Mouse (Mus musculus) MEL (cell line): ENCODE data around the gene Adam17. TPM values are rescaled to one million over a fixed set of nuclear protein-coding genes. Genes with fewer than 3 reads are reported as not detected.

ENCODE experiments used
- DNase-seq: peaks from one replicate; pipeline ENCODE4 v3.0.0; 2011; ENCODE audit warnings: low read depth, low spot score
- H3K27ac ChIP-seq: 2 replicates; pipeline ENCODE4 v1.5.1; 2012; ENCODE audit warnings: low read depth, mild to moderate bottlenecking, control low read depth, low read length, moderate library complexity; ENCODE audit not compliant: control insufficient read depth
- H3K27me3 ChIP-seq, 2 experiments: fragments of 150-350 bp in 1 of 2; sonication (generic) in 1 of 2; 2 replicates each; pipeline ENCODE4 v1.6.1; 2012; ENCODE audit warnings: low read length in 2 of 2, mild to moderate bottlenecking in 2 of 2, improper control_type of control experiment in 1 of 2, moderate library complexity in 1 of 2; ENCODE audit not compliant: insufficient read depth in 2 of 2, control insufficient read depth in 1 of 2
- H3K36me3 ChIP-seq, 2 experiments: 2 replicates each; pipeline ENCODE4 v1.6.1; 2012 to 2014; ENCODE audit warnings: low read length in 2 of 2, improper control_type of control experiment in 1 of 2, inconsistent platforms in 1 of 2, mild to moderate bottlenecking in 1 of 2; ENCODE audit not compliant: insufficient read depth in 2 of 2, control insufficient read depth in 1 of 2
- H3K4me1 ChIP-seq, 2 experiments: fragments of 150-350 bp in 1 of 2; sonication (generic) in 1 of 2; 2 replicates each; pipeline ENCODE4 v1.6.1; 2012; ENCODE audit warnings: low read length in 2 of 2, improper control_type of control experiment in 1 of 2, mild to moderate bottlenecking in 1 of 2; ENCODE audit not compliant: insufficient read depth in 2 of 2, control insufficient read depth in 1 of 2
- H3K4me3 ChIP-seq, 2 experiments: fragments of 150-350 bp in 1 of 2; sonication (generic) in 1 of 2; 2 replicates each; pipeline ENCODE4 v1.5.1; 2012; ENCODE audit warnings: low read depth in 2 of 2, low read length in 2 of 2, mild to moderate bottlenecking in 2 of 2, moderate library complexity in 2 of 2, control low read depth in 1 of 2, improper control_type of control experiment in 1 of 2; ENCODE audit not compliant: control insufficient read depth in 1 of 2, insufficient read depth in 1 of 2
- H3K79me2 ChIP-seq: 2 replicates; pipeline ENCODE4 v1.6.1; 2012; ENCODE audit warnings: mild to moderate bottlenecking, low read length, moderate library complexity; ENCODE audit not compliant: control insufficient read depth, poor library complexity, insufficient read depth
- H3K9ac ChIP-seq: 2 replicates; pipeline ENCODE4 v1.6.1; 2012; ENCODE audit warnings: low read depth, mild to moderate bottlenecking, control low read depth, low read length, moderate library complexity; ENCODE audit not compliant: control insufficient read depth, poor library complexity, severe bottlenecking
- H3K9me3 ChIP-seq: fragments of 150-350 bp; sonication (generic); replicated peaks from 2 replicates; pipeline ENCODE4 v1.6.1; 2012; ENCODE audit warnings: mild to moderate bottlenecking, low read length, improper control_type of control experiment, moderate library complexity; ENCODE audit not compliant: insufficient read depth
- CHD1 ChIP-seq: IDR thresholded peaks from 2 replicates; pipeline ENCODE4 v1.6.1; 2012; ENCODE audit warnings: low read depth, mild to moderate bottlenecking, inconsistent platforms, low read length, improper control_type of control experiment
- CHD2 ChIP-seq: IDR thresholded peaks from 2 replicates; pipeline ENCODE4 v1.6.1; 2011; ENCODE audit warnings: low read length, improper control_type of control experiment
- CTCF ChIP-seq, 3 experiments: IDR thresholded peaks in 2 of 3; conservative IDR thresholded peaks in 1 of 3; 2 replicates each; pipeline ENCODE4 v1.5.1; 2011 to 2012; ENCODE audit warnings: low read length in 3 of 3, low read depth in 2 of 3, mild to moderate bottlenecking in 2 of 3, improper control_type of control experiment in 1 of 3, inconsistent platforms in 1 of 3, mixed read lengths in 1 of 3, moderate library complexity in 1 of 3; ENCODE audit not compliant: control insufficient read depth in 1 of 3, insufficient read depth in 1 of 3, poor library complexity in 1 of 3, severe bottlenecking in 1 of 3
- ELF1 ChIP-seq: IDR thresholded peaks from 2 replicates; pipeline ENCODE4 v1.6.1; 2014; ENCODE audit warnings: low read depth, mild to moderate bottlenecking, inconsistent platforms, low read length, improper control_type of control experiment, moderate library complexity
- GABPA ChIP-seq: IDR thresholded peaks from 2 replicates; pipeline ENCODE4 v1.6.1; 2012; ENCODE audit warnings: low read depth, mild to moderate bottlenecking, inconsistent platforms, low read length, improper control_type of control experiment, moderate library complexity
- GATA1 ChIP-seq: IDR thresholded peaks from 2 replicates; pipeline ENCODE4 v1.6.1; 2011; ENCODE audit warnings: low read depth, low read length, improper control_type of control experiment
- JUND ChIP-seq: IDR thresholded peaks from 2 replicates; pipeline ENCODE4 v1.6.1; 2011; ENCODE audit warnings: low read depth, mild to moderate bottlenecking, improper control_type of control experiment, low read length
- KAT2A ChIP-seq: conservative IDR thresholded peaks from 2 replicates; pipeline ENCODE4 v1.6.1; 2012; ENCODE audit warnings: low read depth, low read length, improper control_type of control experiment, inconsistent platforms
- MAX ChIP-seq: IDR thresholded peaks from 2 replicates; pipeline ENCODE4 v1.6.1; 2011; ENCODE audit warnings: low read length, improper control_type of control experiment
- MAZ ChIP-seq: IDR thresholded peaks from 2 replicates; pipeline ENCODE4 v1.6.1; 2012; ENCODE audit warnings: low read depth, mild to moderate bottlenecking, inconsistent platforms, low read length, improper control_type of control experiment
- MEF2A ChIP-seq: IDR thresholded peaks from 2 replicates; pipeline ENCODE4 v1.6.1; 2014; ENCODE audit warnings: low read depth, mild to moderate bottlenecking, inconsistent platforms, low read length, improper control_type of control experiment; ENCODE audit not compliant: poor library complexity, insufficient replicate concordance, severe bottlenecking; ENCODE audit errors: extremely low read depth
- NRF1 ChIP-seq: IDR thresholded peaks from 2 replicates; pipeline ENCODE4 v1.6.1; 2014; ENCODE audit warnings: low read depth, mild to moderate bottlenecking, inconsistent platforms, low read length, improper control_type of control experiment, moderate library complexity; ENCODE audit not compliant: poor library complexity, insufficient read depth, severe bottlenecking
- POLR2A ChIP-seq, 2 experiments: IDR thresholded peaks; 2 replicates each; pipeline ENCODE4 v1.6.1; 2011 to 2012; ENCODE audit warnings: low read length in 2 of 2, mild to moderate bottlenecking in 2 of 2, control low read depth in 1 of 2, improper control_type of control experiment in 1 of 2, low read depth in 1 of 2, moderate library complexity in 1 of 2; ENCODE audit not compliant: control insufficient read depth in 1 of 2, insufficient read depth in 1 of 2, poor library complexity in 1 of 2
- POLR2AphosphoS5 ChIP-seq: IDR thresholded peaks from 2 replicates; pipeline ENCODE4 v1.6.1; 2012; ENCODE audit warnings: low read depth, borderline replicate concordance, mild to moderate bottlenecking, inconsistent platforms, low read length, moderate library complexity, mixed read lengths
- RCOR1 ChIP-seq: IDR thresholded peaks from 2 replicates; pipeline ENCODE4 v1.6.1; 2012; ENCODE audit warnings: low read depth, mild to moderate bottlenecking, inconsistent platforms, low read length, improper control_type of control experiment
- SIN3A ChIP-seq: IDR thresholded peaks from 2 replicates; pipeline ENCODE4 v1.6.1; 2012; ENCODE audit warnings: low read length, improper control_type of control experiment, inconsistent platforms
- TBP ChIP-seq: IDR thresholded peaks from 2 replicates; pipeline ENCODE4 v1.8.0; 2011; ENCODE audit warnings: low read depth, low read length, improper control_type of control experiment
- TCF12 ChIP-seq: IDR thresholded peaks from 2 replicates; pipeline ENCODE4 v1.6.1; 2014; ENCODE audit warnings: low read depth, mild to moderate bottlenecking, inconsistent platforms, low read length, improper control_type of control experiment, moderate library complexity
- UBTF ChIP-seq: IDR thresholded peaks from 2 replicates; pipeline ENCODE4 v1.6.1; 2012; ENCODE audit warnings: low read depth, mild to moderate bottlenecking, inconsistent platforms, low read length, improper control_type of control experiment, moderate library complexity, borderline replicate concordance; ENCODE audit not compliant: insufficient read depth
- USF1 ChIP-seq: IDR thresholded peaks from 2 replicates; pipeline ENCODE4 v1.6.1; 2014; ENCODE audit warnings: low read depth, mild to moderate bottlenecking, inconsistent platforms, low read length, improper control_type of control experiment, moderate library complexity
- USF2 ChIP-seq, 2 experiments: IDR thresholded peaks; 2 replicates each; pipeline ENCODE4 v1.6.1; 2011 to 2012; ENCODE audit warnings: improper control_type of control experiment in 2 of 2, low read length in 2 of 2, borderline replicate concordance in 1 of 2, inconsistent platforms in 1 of 2, low read depth in 1 of 2, mild to moderate bottlenecking in 1 of 2; ENCODE audit not compliant: insufficient read depth in 1 of 2
- ZKSCAN1 ChIP-seq: IDR thresholded peaks from 2 replicates; pipeline ENCODE4 v1.6.1; 2012; ENCODE audit warnings: low read depth, mild to moderate bottlenecking, inconsistent platforms, low read length, improper control_type of control experiment, moderate library complexity
- ZMIZ1 ChIP-seq: IDR thresholded peaks from 2 replicates; pipeline ENCODE4 v1.6.1; 2012; ENCODE audit warnings: low read depth, mild to moderate bottlenecking, inconsistent platforms, low read length, improper control_type of control experiment, moderate library complexity
- polyA plus RNA-seq, 2 experiments: library from polyadenylated mRNA; stranded (reverse) in 1 of 2; unstranded in 1 of 2; fragments of >175 nt in 1 of 2; fragments of >200 nt in 1 of 2; gene quantifications; 2 replicates each; pipeline versions ENCODE4 v1.2.1 to v1.2.4; 2012; ENCODE audit warnings: low replicate concordance in 2 of 2, low read depth in 1 of 2; ENCODE audit not compliant: insufficient read length in 2 of 2, insufficient read depth in 1 of 2, missing spikeins in 1 of 2
- total RNA-seq: library from RNA; depleted of rRNA; stranded (reverse); fragments of 300-350 nt; gene quantifications from 2 replicates; pipeline ENCODE4 v1.2.3, GENCODE M21; 2012

Gene Adam17
- total and polyA plus RNA-seq, 3 experiments, result 12.9 to 14.2 TPM; not detected in 1

- TF ChIP-seq CHD1 (no peak), CTCF (IDR thresholded peaks at IDR 0.05 in 2 of 3, conservative IDR thresholded peaks at IDR 0.05 in 1 of 3; ENCODE audit: control insufficient read depth in 1 of 3, insufficient read depth in 1 of 3, low read depth in 2 of 3, low read length in 3 of 3, poor library complexity in 1 of 3, severe bottlenecking in 1 of 3) (no peak), MAX (no peak), UBTF (no peak), TCF12 (no peak), GABPA (no peak), CHD2 (no peak), KAT2A (no peak), RCOR1 (no peak)
- no peaks in the 10 kb centered on the region for H3K9me3 ChIP-seq
- no peaks in the 10 kb centered on the region; a peak in 1 of 4 replicates for H3K36me3 ChIP-seq
These were observed 42.4 kb downstream of the Adam17 start for GRCm38 (mm10) chr12:21330961-21331576.

GRCm38 (mm10) chr12:21329661-21330400 is 43.6 kb downstream of the Adam17 start:
- no peak for DNase-seq
- Histone ChIP-seq H3K27me3 (no peaks in the 10 kb centered on the region), H3K27ac (no peak overlapping the region), H3K9ac (no peak overlapping the region), H3K4me1 (no peaks in the 10 kb centered on the region), H3K4me3 (no peak overlapping the region), H3K79me2 (no peaks in the 10 kb centered on the region), H3K9me3 (no peaks in the 10 kb centered on the region), H3K36me3 (no peaks in the 10 kb centered on the region; a peak in 1 of 4 replicates)
- no peak for TF ChIP-seq MAX

More at GRCm38 (mm10) chr12:21330961-21331576, 42.4 kb downstream of the Adam17 start:
- DNase-seq, result no peak
- Histone ChIP-seq H3K9ac (no peak overlapping the region), H3K27me3 (no peaks in the 10 kb centered on the region), H3K4me3 (no peak overlapping the region), H3K79me2 (no peaks in the 10 kb centered on the region), H3K4me1 (no peaks in the 10 kb centered on the region), H3K27ac (no peak overlapping the region)

- Histone ChIP-seq H3K9ac (no peak overlapping the region), H3K4me1 (no peaks in the 10 kb centered on the region), H3K36me3 (no peaks in the 10 kb centered on the region; a peak in 1 of 4 replicates), H3K9me3 (no peaks in the 10 kb centered on the region), H3K79me2 (no peaks in the 10 kb centered on the region), H3K4me3 (no peak overlapping the region), H3K27ac (no peak overlapping the region), H3K27me3 (no peaks in the 10 kb centered on the region)
- no peak for DNase-seq
- no peak for TF ChIP-seq GATA1
- no peak for TF ChIP-seq TBP
- no peak for TF ChIP-seq NRF1
- TF ChIP-seq USF2 (IDR thresholded peaks at IDR 0.05; ENCODE audit: borderline replicate concordance in 1 of 2, insufficient read depth in 1 of 2, low read depth in 1 of 2, low read length in 2 of 2), result no peak
- TF ChIP-seq POLR2A (IDR thresholded peaks at IDR 0.05; ENCODE audit: control insufficient read depth in 1 of 2, insufficient read depth in 1 of 2, low read depth in 1 of 2, low read length in 2 of 2, poor library complexity in 1 of 2), result no peak
- TF ChIP-seq ELF1, result no peak
- no peak for TF ChIP-seq MAZ
- no peak for TF ChIP-seq ZKSCAN1
- no peak for TF ChIP-seq MAX
- no peak for TF ChIP-seq ZMIZ1
- TF ChIP-seq SIN3A, result no peak
- TF ChIP-seq USF1, result no peak
- TF ChIP-seq JUND, result no peak
- no peak for TF ChIP-seq MEF2A
- no peak for TF ChIP-seq CHD2
- no peak for TF ChIP-seq POLR2AphosphoS5
- TF ChIP-seq TCF12, result no peak
These were observed 47.1 kb downstream of the Adam17 start for GRCm38 (mm10) chr12:21326325-21326724.
